Mouse (Mus musculus): ENCODE results near the gene Mup6. TPM values are rescaled to one million over a fixed set of nuclear protein-coding genes. Genes with fewer than 3 reads are reported as not detected.
"Not testable (repeated sequence)": the region's sequence is repeated elsewhere in the genome, so short reads cannot be mapped to it uniquely, and the experiment has no call there.

Mup6 gene
- polyA plus RNA-seq, 1 experiment from 2014 or later: not detected

GRCm38 (mm10) chr4:60029334-60030111 lies 65.4 kb downstream of the Mup6 start:
- not testable (repeated sequence) for H3K36me3 ChIP-seq; H3K4me1 ChIP-seq; H3K9ac ChIP-seq; H3K9me3 ChIP-seq; H3K27me3 ChIP-seq; H3K27ac ChIP-seq; H3K4me2 ChIP-seq; H3K4me3 ChIP-seq; ATAC-seq (ENCODE audit: insufficient number of reproducible peaks, insufficient read depth, low FRiP score, low TSS enrichment, low read depth)
- WGBS: 75% methylated on average over 13 of the region's 13 CpGs

Other genes with a start within 250 kb of the Mup6 start
- 66.8 and 68.0 TPM in 2 replicates for gene Inip, start 162.7 kb upstream of the Mup6 start, polyA plus RNA-seq (2015; fragmentation: Nextera tagmentation; extraction: Ambion mirVana)
- 7.5 and 11.8 TPM in 2 replicates for gene Snx30, start 158.5 kb upstream of the Mup6 start, polyA plus RNA-seq (2015; fragmentation: Nextera tagmentation; extraction: Ambion mirVana)
- 0.25 TPM in 1 of 2 replicates, not detected in the other for gene Slc46a2, start 49.2 kb upstream of the Mup6 start, polyA plus RNA-seq (2015; fragmentation: Nextera tagmentation; extraction: Ambion mirVana)
- gene Mup4, start 3.6 kb upstream of the Mup6 start, polyA plus RNA-seq (2015; fragmentation: Nextera tagmentation; extraction: Ambion mirVana): not detected in 2 replicates
- gene Mup7, start 106.2 kb downstream of the Mup6 start, polyA plus RNA-seq (2015; fragmentation: Nextera tagmentation; extraction: Ambion mirVana): not detected in 2 replicates
- gene Mup2, start 190.0 kb downstream of the Mup6 start, polyA plus RNA-seq (2015; fragmentation: Nextera tagmentation; extraction: Ambion mirVana): not detected in 2 replicates

All from embryonic facial prominence, embryonic 13.5 days (tissue).